Mouse (Mus musculus) limb, embryonic 11.5 days (tissue): ENCODE measurements at regions not wholly inside any gene's neighbourhood (a gene's known extent, or its start where the extent isn't known, plus 50 kb on each side); places are given as distances from the start of the nearest gene placed in this dataset.

Experiments
- ATAC-seq: fragments of 200-750 bp; cut with Nextera tagmentation; 2 replicates; pipeline ENCODE4 v1.8.0; 2017; ENCODE audit warnings: low read depth; ENCODE audit not compliant: insufficient number of reproducible peaks, low FRiP score, low TSS enrichment
- DNase-seq: peaks from one replicate; pipeline ENCODE4 v3.0.0-alpha.2; 2015; ENCODE audit warnings: low spot score
- H3K27ac ChIP-seq: fragments of 300-500 bp; sonication (generic); replicated peaks from 2 replicates; pipeline ENCODE4 v1.5.1; 2014; ENCODE audit warnings: low read depth, mild to moderate bottlenecking, low read length
- H3K27me3 ChIP-seq: fragments of 300-500 bp; sonication (generic); 2 replicates; pipeline ENCODE4 v1.6.1; 2014; ENCODE audit warnings: mild to moderate bottlenecking, low read length, mixed read lengths; ENCODE audit not compliant: control insufficient read depth, insufficient read depth
- H3K36me3 ChIP-seq: fragments of 300-500 bp; sonication (generic); 2 replicates; pipeline ENCODE4 v1.6.1; 2014; ENCODE audit warnings: mild to moderate bottlenecking, low read length, moderate library complexity, mixed read lengths; ENCODE audit not compliant: control insufficient read depth, insufficient read depth
- H3K4me1 ChIP-seq: fragments of 300-500 bp; sonication (generic); 2 replicates; pipeline ENCODE4 v1.6.1; 2014; ENCODE audit warnings: low read length, mixed read lengths; ENCODE audit not compliant: control insufficient read depth, insufficient read depth
- H3K4me2 ChIP-seq: fragments of 300-500 bp; sonication (generic); 2 replicates; pipeline ENCODE4 v1.6.1; 2014; ENCODE audit warnings: low read depth, mild to moderate bottlenecking, moderate library complexity; ENCODE audit not compliant: severe bottlenecking
- H3K4me3 ChIP-seq: fragments of 300-500 bp; sonication (generic); 2 replicates; pipeline ENCODE4 v1.5.1; 2014; ENCODE audit warnings: low read depth, low read length
- H3K9ac ChIP-seq: fragments of 300-500 bp; sonication (generic); 2 replicates; pipeline ENCODE4 v1.6.1; 2014; ENCODE audit warnings: mild to moderate bottlenecking, low read length
- H3K9me3 ChIP-seq: fragments of 300-500 bp; sonication (generic); 2 replicates; pipeline ENCODE4 v1.6.1; 2016; ENCODE audit warnings: low read length; ENCODE audit not compliant: control insufficient read depth
- WGBS: fragments of 180-500 bp; shearing (Covaris S2); extraction: QIAGEN DNeasy Blood & Tissue Kit; methylation state at CpG from one replicate; pipeline ENCODE4 v1.1.7; 2014; 5-methylcytosine and 5-hydroxymethylcytosine counted together

- Histone ChIP-seq H3K9ac (no peak overlapping the region), H3K27me3 (no peaks in the 10 kb centered on the region), H3K4me2 (no peak overlapping the region), H3K4me3 (no peak overlapping the region), H3K4me1 (no peaks in the 10 kb centered on the region), H3K36me3 (no peaks in the 10 kb centered on the region), H3K9me3 (no peaks in the 10 kb centered on the region), H3K27ac (no peak overlapping the region)
- ATAC-seq (no peak), DNase-seq (no peak)
- WGBS = 85% methylated on average over 4 of the region's 4 CpGs
Measured at GRCm38 (mm10) chr13:101112176-101112575, 278.9 kb upstream of the Slc30a5 start.

GRCm38 (mm10) chr13:101111773-101112172 lies 278.5 kb upstream of the Slc30a5 start:
- ATAC-seq (no peak), DNase-seq (no peak)
- 80% methylated on average over 2 of the region's 2 CpGs for WGBS
- H3K27me3 ChIP-seq = no peaks in the 10 kb centered on the region
- H3K36me3 ChIP-seq = no peaks in the 10 kb centered on the region
- H3K9me3 ChIP-seq = no peaks in the 10 kb centered on the region
- no peak overlapping the region for H3K4me2 ChIP-seq
- H3K4me3 ChIP-seq = no peak overlapping the region
- H3K27ac ChIP-seq = no peak overlapping the region
- no peaks in the 10 kb centered on the region for H3K4me1 ChIP-seq
- no peak overlapping the region for H3K9ac ChIP-seq

- Histone ChIP-seq H3K27me3 (no peaks in the 10 kb centered on the region), H3K4me3 (no peak overlapping the region), H3K9me3 (no peaks in the 10 kb centered on the region), H3K4me2 (no peak overlapping the region), H3K36me3 (no peaks in the 10 kb centered on the region), H3K9ac (no peak overlapping the region), H3K4me1 (no peaks in the 10 kb centered on the region), H3K27ac (no peak overlapping the region)
- 49% methylated on average over 3 of the region's 3 CpGs for WGBS
- DNase-seq = peak; percentile 32
- no peak for ATAC-seq
Measured at GRCm38 (mm10) chr13:101100621-101101020, 267.4 kb upstream of the Slc30a5 start.

- no peak overlapping the region for H3K9ac ChIP-seq
- no peaks in the 10 kb centered on the region for H3K4me1 ChIP-seq
- H3K4me3 ChIP-seq = no peak overlapping the region
- H3K9me3 ChIP-seq = no peaks in the 10 kb centered on the region
- no peak overlapping the region for H3K4me2 ChIP-seq
- no peak for DNase-seq
- H3K27ac ChIP-seq = no peak overlapping the region
- no peaks in the 10 kb centered on the region for H3K27me3 ChIP-seq
- ATAC-seq = no peak
- 93% methylated on average over 1 of the region's 1 CpGs for WGBS
- H3K36me3 ChIP-seq = no peaks in the 10 kb centered on the region
Measured at GRCm38 (mm10) chr13:101096856-101097255, 263.6 kb upstream of the Slc30a5 start.

DNA sequence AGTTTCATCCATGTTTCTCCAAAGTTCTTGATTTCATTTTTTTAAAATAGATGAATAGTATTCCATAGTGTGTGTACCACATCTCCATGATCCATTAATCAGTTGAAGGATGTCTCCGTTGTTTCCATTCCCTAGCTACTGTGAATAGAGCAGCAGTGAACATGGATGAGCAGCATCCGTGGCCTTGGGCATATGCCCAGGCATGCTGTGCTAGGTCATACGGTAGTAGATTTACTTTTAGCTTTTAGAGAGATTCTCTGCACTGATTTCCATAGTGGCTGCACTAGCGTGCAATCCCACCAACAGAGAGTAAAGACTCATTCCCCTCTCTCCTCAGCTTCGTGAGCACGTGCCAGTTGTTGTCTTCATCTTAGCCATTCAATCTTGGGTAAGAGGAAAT lies 263.0 kb upstream of the Slc30a5 start:
- no peaks in the 10 kb centered on the region for H3K36me3 ChIP-seq
- ATAC-seq (no peak), DNase-seq (no peak)
- no peaks in the 10 kb centered on the region for H3K4me1 ChIP-seq
- no peak overlapping the region for H3K4me3 ChIP-seq
- no peak overlapping the region for H3K9ac ChIP-seq
- 88% methylated on average over 6 of the region's 6 CpGs for WGBS
- no peak overlapping the region for H3K27ac ChIP-seq
- no peaks in the 10 kb centered on the region for H3K27me3 ChIP-seq
- no peaks in the 10 kb centered on the region for H3K9me3 ChIP-seq
- no peak overlapping the region for H3K4me2 ChIP-seq

- ATAC-seq = no peak
- WGBS = 88% methylated on average over 6 of the region's 6 CpGs
- peak; percentile 1 for DNase-seq
- no peak overlapping the region for H3K4me2 ChIP-seq
- no peak overlapping the region for H3K9ac ChIP-seq
- H3K9me3 ChIP-seq = no peaks in the 10 kb centered on the region
- no peak overlapping the region for H3K27ac ChIP-seq
- no peaks in the 10 kb centered on the region for H3K4me1 ChIP-seq
- no peaks in the 10 kb centered on the region for H3K27me3 ChIP-seq
- no peak overlapping the region for H3K4me3 ChIP-seq
- no peaks in the 10 kb centered on the region for H3K36me3 ChIP-seq
Measured at GRCm38 (mm10) chr13:101095057-101095831, 262.0 kb upstream of the Slc30a5 start.

DNA sequence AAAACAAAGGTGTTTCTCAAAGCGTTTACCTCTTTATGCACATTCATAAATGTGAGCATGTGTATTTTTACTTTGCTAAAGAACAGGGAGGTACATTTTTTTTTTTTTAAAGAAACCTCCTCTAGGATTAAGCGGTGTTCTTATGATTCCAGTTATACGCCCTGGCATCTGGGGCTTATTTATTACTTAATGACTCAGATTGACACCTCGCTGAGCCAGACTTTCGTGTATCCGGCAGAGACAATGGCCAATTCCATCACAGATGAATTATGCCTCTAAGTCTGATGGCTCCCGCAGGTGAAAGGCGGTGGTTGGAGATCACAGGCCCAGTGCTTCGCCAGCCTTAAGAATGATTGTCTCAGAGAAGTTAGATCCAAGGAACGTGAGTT lies 259.5 kb upstream of the Slc30a5 start:
- H3K27me3 ChIP-seq = no peaks in the 10 kb centered on the region
- no peaks in the 10 kb centered on the region for H3K36me3 ChIP-seq
- H3K4me3 ChIP-seq = no peak overlapping the region
- WGBS = 72% methylated on average over 10 of the region's 10 CpGs
- DNase-seq = no peak
- H3K27ac ChIP-seq = no peak overlapping the region
- no peaks in the 10 kb centered on the region for H3K4me1 ChIP-seq
- H3K9me3 ChIP-seq = no peaks in the 10 kb centered on the region
- H3K9ac ChIP-seq = no peak overlapping the region
- no peak overlapping the region for H3K4me2 ChIP-seq
- ATAC-seq = no peak

- Histone ChIP-seq H3K4me1 (no peaks in the 10 kb centered on the region), H3K4me2 (no peak overlapping the region), H3K27ac (no peak overlapping the region), H3K27me3 (no peaks in the 10 kb centered on the region), H3K4me3 (no peak overlapping the region), H3K9me3 (no peaks in the 10 kb centered on the region), H3K36me3 (no peaks in the 10 kb centered on the region), H3K9ac (no peak overlapping the region)
- DNase-seq (peak; percentile 22), ATAC-seq (no peak)
- 67% methylated on average over 18 of the region's 18 CpGs for WGBS
Measured at GRCm38 (mm10) chr13:101092033-101092742, 259.0 kb upstream of the Slc30a5 start.
